Mouse (Mus musculus) layer of hippocampus, postnatal 25 days (tissue): ENCODE results near the gene Zfp182. TPM values are rescaled to one million over a fixed set of nuclear protein-coding genes. Genes with fewer than 3 reads are reported as not detected.

Experiments used
- DNase-seq, 2 experiments: peaks; one replicate each; pipeline ENCODE4 v3.0.0; 2022; ENCODE audit warnings: mixed read lengths in 2 of 2, low spot score in 1 of 2; ENCODE audit errors: extremely low spot score in 1 of 2
- total RNA-seq, 2 experiments: library from RNA; stranded (reverse); gene quantifications; 2 replicates each; pipeline ENCODE4 v1.2.3; 2021

The Zfp182 gene
- total RNA-seq, result 10 to 100 TPM in 1 of 2 experiments, 1 to 10 TPM in 1; 7.3 to 11.4 TPM

DNA sequence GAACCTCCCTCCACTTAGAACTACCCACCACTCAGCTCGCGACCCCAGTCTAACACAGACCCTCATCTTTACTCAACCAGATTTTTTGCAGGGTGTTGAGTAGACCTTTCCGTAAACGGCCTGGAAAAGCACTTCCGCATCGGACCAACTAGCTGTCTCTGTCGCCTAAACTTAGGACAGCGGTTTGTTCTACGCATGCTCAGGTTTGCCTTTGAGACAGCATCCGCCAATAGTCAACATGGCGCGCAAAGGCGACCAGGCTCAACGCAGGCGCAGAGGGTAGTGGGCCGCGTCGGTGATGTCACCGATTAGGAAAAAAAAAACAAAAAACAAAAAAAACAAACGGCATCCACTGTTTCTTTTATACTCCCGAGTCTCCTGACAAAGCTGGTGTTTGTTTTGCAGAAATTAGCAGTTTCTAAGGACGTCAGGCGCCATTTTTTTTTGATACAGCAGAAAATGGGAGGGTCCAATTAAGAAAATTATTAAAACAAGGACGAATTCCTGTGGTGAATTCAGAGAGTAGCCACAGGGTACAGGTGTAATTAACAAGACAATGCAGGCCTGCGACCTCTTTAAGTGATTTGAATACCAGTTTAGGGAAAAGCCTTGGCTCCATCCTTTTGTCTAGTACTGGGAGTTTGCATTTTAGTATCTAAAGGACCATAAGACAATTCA is at the start of gene Zfp182:
Gene Zfp182, minus strand, starts transcription at position 451 of the 678 bp plus-strand sequence.
- peak; percentile 20 to 62 for DNase-seq

- DNase-seq, result peak in 1 of 2 experiments; percentile 3
Observed at GRCm38 (mm10) chrX:21089867-21090239, 27.7 kb upstream of the Zfp182 start.

- peak; percentile 36 to 55 for DNase-seq
Observed at GRCm38 (mm10) chrX:21088983-21089866, 27.1 kb upstream of the Zfp182 start, which contains the start of gene Zfp300. Zfp300 (minus strand) TSS chrX:21089527.

DNA sequence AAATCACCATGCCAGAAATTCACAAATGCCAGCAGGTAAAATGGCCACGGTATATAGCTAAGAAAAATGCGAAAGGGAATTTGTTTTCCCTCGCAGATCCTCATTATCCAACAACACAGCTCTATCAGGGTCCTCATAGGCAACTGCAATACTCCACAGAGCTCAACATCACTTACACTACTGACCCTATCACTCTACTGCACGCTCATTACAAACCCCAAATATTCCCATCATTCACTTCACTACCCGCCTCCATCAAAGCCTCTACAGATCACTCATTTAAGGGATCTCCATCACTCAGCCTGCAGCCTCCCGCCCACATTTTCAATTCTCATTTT is 26.5 kb upstream of the Zfp182 start:
- DNase-seq, result no peak

DNA sequence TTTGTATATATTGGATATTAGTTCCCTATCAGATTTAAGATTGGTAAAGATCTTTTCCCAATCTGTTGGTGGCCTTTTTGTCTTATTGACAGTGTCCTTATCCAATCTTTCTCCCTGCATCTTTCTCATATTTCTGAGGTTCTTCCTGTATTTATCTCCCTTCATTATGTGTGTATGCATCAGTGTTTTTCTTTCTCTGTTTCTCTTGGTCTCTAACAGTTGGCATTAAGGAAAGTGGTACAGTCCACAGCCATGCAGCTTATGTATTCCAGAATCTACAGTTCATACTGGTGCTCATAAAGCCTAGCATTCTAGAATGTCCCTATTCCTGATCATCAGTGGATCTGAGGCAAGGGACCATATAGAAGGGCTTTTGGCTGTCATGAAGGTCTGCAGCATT is 6.0 kb upstream of the Zfp182 start, which contains the start of gene Spaca5:
Gene Spaca5, plus strand, starts transcription at position 301 of the 400 bp plus-strand sequence.
- DNase-seq, result no peak

- no peak for DNase-seq
Observed at GRCm38 (mm10) chrX:21062544-21062890, 401 bp upstream of the Zfp182 start.

GRCm38 (mm10) chrX:21061460-21061859 is 656 bp downstream of the Zfp182 start:
- no peak for DNase-seq

DNA sequence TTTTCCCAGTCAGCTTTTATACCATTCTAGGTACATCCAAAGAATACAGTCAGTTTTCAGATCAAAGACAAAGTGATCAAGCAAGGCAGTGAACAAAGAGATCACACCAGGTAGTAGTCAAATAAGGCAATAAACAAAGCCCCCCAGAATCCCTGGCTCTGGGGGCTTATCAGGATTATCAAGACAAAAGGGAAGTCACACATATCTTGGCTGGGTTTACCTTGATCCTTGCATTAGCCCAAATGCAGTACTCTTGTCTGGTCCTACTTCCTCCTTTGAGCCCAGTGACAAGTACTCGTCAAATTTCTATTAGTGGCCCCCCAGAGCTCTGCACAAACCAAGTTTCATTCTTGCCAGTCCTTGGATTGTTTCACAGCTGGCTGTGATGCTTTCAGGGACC is 81.2 kb downstream of the Zfp182 start:
- no peak for DNase-seq

Other genes with a start within 250 kb of the Zfp182 start
- under 1 TPM; 0.34 to 0.47 TPM for gene Timp1, start 192.2 kb downstream of the Zfp182 start, total RNA-seq
- 100 to 1,000 TPM; 476 to 498 TPM for gene Syn1, start 141.3 kb downstream of the Zfp182 start, total RNA-seq
- 10 to 100 TPM; 12.4 to 17.5 TPM for gene Cfp, start 130.8 kb downstream of the Zfp182 start, total RNA-seq
- 10 to 100 TPM; 75.4 to 79.0 TPM for gene Elk1, start 111.7 kb downstream of the Zfp182 start, total RNA-seq
- gene Uxt, start 100.3 kb downstream of the Zfp182 start, total RNA-seq, result 10 to 100 TPM in 1 of 2 experiments, 1 to 10 TPM in 1; 9.6 to 13.0 TPM
- gene Spaca5, start 6.1 kb upstream of the Zfp182 start, total RNA-seq, result not detected
- 1 to 10 TPM; 4.2 to 4.6 TPM for gene Zfp300, start 27.2 kb upstream of the Zfp182 start, total RNA-seq
- not detected for gene Ssxa1, start 53.5 kb upstream of the Zfp182 start, total RNA-seq
- gene Gm21876, start 113.3 kb upstream of the Zfp182 start, total RNA-seq, result not detected